Mouse (Mus musculus) left cerebral cortex, adult 2 months (tissue): ENCODE measurements at regions not wholly inside any gene's neighbourhood (a gene's known extent, or its start where the extent isn't known, plus 50 kb on each side); places are given as distances from the start of the nearest gene placed in this dataset.

ENCODE experiments used
- DNase-seq, 2 experiments: peaks; one replicate each; pipeline ENCODE4 v3.0.0; 2021 to 2022; ENCODE audit warnings: low spot score in 2 of 2, mixed read lengths in 1 of 2; ENCODE audit errors: extremely low spot score in 1 of 2
- H3K27ac ChIP-seq: fragments of 200-600 bp; 2 replicates; pipeline ENCODE4 v1.8.1; 2022
- H3K4me3 ChIP-seq: fragments of 200-600 bp; 2 replicates; pipeline ENCODE4 v1.8.1; 2022
- CTCF ChIP-seq: fragments of 200-600 bp; IDR thresholded peaks from 2 replicates; pipeline ENCODE4 v1.8.1; 2022; ENCODE audit warnings: antibody characterized with exemption, mild to moderate bottlenecking, moderate library complexity
- intact Hi-C: fragments of 180-260 bp; cut with DNase I; formaldehyde crosslinking; loops from one replicate; pipeline ENCODE4 v1.15.1; 2025

DNA sequence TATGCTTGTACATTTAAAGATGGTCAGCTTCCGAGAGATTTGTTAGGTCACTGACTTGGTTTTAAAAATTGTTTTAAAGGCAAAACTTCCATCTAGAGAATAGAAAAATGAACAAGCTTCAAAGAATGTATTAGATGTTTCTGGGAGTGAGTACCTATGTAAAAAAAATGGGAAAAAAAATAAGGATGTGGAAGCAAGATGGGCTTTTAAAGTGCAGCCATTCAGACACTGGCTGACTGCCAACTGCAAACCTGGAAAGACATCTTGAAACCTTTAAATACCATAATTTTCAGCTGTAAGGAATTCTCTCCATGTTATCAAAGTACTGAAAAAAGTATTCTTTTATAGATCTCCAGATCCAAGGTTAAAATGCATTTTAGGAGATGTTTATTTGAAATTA lies 315.7 kb downstream of the Fgf10 start:
- Histone ChIP-seq H3K27ac (no peak overlapping the region), H3K4me3 (no peak overlapping the region)
- no peak for DNase-seq
- TF ChIP-seq CTCF, result no peak
- intact Hi-C loops, result no loop called here

DNA sequence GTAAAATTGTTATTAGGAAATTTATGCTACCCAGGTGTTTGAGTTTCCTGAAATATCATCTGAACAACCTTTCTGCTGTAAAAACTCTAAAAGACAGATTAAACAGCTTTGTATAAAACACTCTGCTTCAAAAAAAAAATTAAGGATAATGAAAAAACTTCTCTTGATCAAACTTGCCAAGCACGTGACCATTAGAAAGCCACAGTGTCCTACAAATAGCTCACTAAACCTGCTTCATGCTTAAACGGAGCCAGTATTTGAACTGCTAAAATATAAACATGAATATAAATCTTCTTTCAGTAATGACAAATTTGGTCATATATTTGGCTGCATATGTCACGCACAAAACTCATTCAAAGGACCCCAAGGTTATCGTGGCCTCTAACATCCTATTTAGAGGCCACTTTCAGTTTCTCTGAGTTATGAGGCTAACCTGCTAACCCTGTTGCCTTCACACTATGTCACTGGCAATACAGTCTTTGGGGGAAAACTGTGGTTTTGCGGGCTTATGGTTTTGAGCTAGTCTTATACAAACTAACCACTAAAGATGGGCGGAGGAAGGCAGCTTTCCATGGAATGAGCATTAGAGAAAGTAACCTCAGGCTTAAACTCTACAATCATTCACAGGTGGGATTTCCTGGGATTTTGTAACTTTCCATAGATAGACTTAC lies 355.8 kb downstream of the Fgf10 start:
- no peak for TF ChIP-seq CTCF
- no peak for DNase-seq
- Histone ChIP-seq H3K27ac (no peak overlapping the region), H3K4me3 (no peak overlapping the region)
- intact Hi-C loops, result no loop called here

DNA sequence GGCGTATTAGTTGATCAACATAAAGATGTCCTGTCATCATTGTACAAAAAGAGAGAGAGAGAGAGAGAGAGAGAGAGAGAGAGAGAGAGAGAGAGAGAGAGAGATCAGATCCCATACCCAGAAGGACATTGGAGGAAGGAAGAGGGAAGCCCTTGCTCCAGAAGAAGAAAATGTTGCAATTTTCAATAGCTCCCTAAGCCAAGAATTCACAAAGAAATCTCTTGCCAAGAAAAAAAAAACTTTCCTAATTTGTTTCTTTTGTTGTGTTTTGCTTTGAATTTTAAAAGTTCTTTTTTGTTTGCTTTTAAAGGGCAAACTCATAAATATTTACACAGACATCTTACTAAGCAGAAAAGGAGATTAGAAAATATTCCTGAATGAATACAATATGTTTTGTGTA lies 370.0 kb downstream of the Fgf10 start:
- Histone ChIP-seq H3K27ac (no peak overlapping the region), H3K4me3 (no peak overlapping the region)
- intact Hi-C loops, result no loop called here
- TF ChIP-seq CTCF, result no peak
- no peak for DNase-seq

DNA sequence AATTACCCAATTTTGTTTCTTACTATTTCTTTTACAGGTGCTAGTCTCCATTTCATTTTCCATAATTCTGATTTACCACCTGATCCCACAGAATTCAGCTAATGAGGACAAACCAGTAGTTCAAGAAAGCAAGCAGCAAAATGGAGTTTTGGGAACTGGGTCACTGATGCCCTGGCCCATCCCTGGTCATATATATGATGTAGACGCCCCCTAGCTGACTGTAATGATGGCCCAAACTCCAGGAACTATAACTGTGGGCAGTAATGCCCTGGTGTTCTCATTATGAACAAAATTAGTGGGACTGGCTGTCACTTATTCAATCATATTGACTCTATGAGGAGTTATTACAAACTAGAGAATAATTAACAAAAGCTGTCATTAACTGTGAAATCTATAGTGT lies 375.5 kb downstream of the Fgf10 start:
- TF ChIP-seq CTCF, result no peak
- intact Hi-C loops, result no loop called here
- DNase-seq, result no peak
- Histone ChIP-seq H3K4me3 (no peak overlapping the region), H3K27ac (no peak overlapping the region)

DNA sequence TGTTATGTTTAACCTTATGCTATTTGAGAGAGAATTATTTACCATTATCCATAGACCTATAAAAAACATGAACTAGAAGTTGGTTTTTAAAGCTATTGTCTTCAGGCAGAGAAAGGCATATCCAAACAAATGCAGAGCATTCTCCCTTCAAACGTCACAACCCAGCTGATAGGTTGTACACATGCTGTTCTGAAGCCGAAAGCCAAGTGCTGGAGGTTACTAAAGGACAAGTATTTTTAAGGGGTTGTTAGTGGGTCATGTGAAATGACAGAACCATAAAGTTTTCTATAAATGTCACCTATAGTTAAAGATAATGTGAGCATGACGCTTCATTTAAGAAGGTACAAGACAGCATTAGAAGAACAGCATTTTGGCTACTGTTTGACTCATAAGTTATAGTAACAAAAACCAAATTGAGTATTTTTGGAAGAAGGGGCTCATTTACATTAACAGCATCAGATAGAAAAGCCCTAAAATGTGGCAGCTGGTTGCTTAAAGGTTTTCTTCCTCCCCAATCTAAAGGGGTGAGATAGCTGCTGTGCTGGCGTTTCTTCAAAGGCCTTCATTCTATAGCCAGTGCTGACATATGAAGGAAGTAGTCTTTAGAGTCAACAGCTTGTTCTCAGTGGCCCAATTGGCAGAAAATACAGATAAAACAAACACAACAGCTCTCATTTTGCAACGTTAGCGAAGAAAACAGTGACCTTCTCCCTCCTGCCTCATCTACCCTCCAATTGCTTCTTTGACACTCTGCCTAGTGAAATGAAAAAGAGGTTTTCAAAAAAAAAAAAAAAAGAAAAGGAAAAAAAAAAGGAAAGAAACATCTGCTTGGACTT lies 359.4 kb upstream of the Paip1 start:
- intact Hi-C loops, result no loop called here
- no peak for TF ChIP-seq CTCF
- H3K27ac ChIP-seq, result no peak overlapping the region
- H3K4me3 ChIP-seq, result no peak overlapping the region
- DNase-seq, result no peak

DNA sequence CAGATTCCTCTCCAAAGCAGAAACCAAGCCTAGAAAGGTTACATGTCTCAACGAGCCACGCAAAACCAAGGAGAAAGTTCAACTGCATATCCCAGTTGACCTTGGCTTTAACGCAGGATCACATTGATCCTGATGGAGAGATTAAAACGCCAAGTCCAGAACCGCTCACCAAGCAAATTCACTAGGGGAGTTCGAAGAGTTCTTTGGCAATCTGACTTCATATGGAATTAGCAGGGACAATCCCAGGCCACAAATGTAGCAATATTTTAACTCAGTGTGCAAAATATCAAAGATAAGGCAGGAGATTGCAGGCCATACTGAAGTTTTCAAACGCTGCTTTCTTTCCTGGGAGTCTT lies 358.8 kb upstream of the Paip1 start:
- no peak for DNase-seq
- H3K27ac ChIP-seq, result no peak overlapping the region
- intact Hi-C loops, result no loop called here
- no peak overlapping the region for H3K4me3 ChIP-seq
- TF ChIP-seq CTCF, result no peak

DNA sequence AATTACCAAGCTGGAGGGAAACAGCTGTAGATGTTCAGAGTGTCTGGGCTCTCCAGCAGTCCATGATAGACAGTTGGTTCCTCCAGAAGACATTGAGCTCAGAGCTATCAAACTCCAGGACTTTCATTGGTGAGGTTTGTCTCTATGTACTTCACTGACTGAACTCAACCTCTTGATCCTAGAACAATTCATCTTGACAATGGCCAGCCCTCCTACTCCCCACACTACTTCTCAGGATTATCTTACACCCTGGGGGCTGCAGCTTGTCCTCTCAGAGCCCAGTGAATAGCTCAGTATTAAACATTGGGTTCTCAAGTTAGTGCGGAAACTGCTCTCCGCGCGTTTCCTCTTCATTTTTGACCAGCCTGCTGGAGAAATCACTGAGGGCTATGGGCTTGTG lies 349.2 kb upstream of the Paip1 start:
- TF ChIP-seq CTCF, result no peak
- intact Hi-C loops, result no loop called here
- Histone ChIP-seq H3K27ac (no peak overlapping the region), H3K4me3 (no peak overlapping the region)
- no peak for DNase-seq

DNA sequence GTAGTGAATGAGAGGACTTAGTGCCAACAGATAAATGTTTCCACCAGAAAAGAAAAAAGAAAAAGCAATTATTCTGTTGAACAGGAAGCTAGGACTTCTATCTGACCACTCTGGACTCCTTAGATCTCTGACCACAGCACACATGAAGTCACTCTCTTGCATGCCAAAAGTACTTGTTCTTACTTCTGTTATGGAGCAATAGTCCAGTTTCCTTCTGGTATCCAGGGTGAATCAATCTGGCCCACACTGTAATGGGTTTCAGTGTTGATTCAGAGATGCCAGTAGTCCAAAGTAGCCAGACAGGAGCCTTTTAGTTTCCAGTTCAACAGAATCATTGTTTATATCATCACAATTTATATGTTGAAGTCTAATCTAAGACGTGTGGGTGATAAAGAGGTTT lies 346.7 kb upstream of the Paip1 start:
- TF ChIP-seq CTCF, result no peak
- no peak for DNase-seq
- intact Hi-C loops, result no loop called here
- no peak overlapping the region for H3K27ac ChIP-seq
- no peak overlapping the region for H3K4me3 ChIP-seq

DNA sequence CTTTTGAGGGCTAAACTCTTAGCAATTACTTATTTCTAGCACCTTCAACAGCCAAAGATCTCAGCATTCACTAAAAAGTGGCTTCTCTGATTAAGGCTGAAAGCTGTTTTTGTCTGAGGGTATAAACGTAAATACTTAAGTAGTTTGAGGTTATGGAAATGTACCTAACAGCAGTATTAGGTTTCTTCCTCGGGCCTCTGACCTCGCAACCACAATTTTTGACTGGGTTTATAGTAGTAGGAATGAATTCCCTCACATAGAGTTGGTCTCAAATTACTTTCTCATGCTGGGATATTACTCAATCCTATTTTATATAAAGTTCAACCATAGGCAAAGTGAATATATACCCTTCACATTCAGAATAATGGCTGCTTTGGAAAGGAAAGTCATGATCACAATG lies 310.5 kb upstream of the Paip1 start:
- no peak overlapping the region for H3K27ac ChIP-seq
- intact Hi-C loops, result no loop called here
- no peak for TF ChIP-seq CTCF

DNA sequence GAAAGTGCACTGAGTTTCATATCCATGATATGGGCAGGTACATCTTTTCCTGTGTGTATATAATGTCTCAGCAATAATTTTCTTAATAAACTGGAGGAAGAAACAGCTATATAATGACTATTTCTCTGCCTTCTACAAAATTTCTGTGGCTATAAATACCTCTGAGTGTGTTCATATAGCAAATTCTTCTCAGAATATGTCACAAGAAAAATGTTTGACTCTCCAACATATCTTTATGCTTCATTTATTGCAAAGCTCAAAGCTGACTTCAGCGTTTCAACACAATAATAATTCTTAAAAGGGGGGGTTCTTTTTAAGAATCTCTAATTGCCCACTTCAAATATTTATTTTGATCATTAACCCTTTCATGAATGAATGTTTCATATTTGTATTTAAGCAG lies 310.0 kb upstream of the Paip1 start:
- no peak for TF ChIP-seq CTCF
- Histone ChIP-seq H3K27ac (no peak overlapping the region), H3K4me3 (no peak overlapping the region)
- no peak for DNase-seq
- intact Hi-C loops, result no loop called here

More for the DNA sequence above, 310.5 kb upstream of the Paip1 start:
- no peak for DNase-seq
- H3K4me3 ChIP-seq, result no peak overlapping the region

DNA sequence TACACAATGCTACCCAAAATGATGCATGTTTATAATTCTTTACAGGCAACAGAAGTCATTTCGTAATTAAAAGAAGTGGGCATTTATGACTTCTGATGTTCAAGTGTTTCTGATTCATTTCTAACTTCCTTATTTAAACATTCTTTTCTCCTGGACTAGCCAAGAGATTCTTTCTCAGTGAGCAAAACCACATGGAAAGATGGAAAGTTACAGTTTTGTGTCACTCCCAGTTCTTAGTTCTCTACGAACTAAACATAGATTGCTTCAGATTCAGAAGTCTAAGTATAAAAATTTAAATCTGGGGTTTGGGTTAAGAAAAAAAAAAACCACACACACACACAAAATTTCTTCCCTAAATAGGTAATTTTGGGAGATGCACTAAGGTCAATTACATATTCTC lies 288.0 kb upstream of the Paip1 start:
- TF ChIP-seq CTCF, result no peak
- intact Hi-C loops, result no loop called here
- no peak overlapping the region for H3K27ac ChIP-seq
- no peak overlapping the region for H3K4me3 ChIP-seq
- no peak for DNase-seq

DNA sequence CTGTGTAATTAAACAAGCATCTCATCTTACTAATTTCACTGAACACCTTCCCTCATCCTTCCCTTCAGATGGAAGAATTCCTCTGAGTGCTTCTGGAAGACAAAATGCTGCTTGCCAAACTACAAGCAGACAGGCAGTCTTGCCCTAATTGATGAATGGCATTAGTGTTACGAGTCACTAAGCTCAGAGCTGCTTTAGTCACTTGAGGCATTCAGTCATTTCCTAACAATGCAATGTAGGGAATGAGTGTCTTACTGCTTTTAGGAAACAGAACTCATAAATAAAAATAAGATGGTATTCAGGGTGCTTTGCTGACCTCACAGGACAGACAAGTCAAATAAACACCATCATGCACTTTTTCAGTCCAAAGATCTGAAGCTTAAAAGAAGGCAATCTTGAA lies 285.1 kb upstream of the Paip1 start:
- intact Hi-C loops, result no loop called here
- no peak overlapping the region for H3K27ac ChIP-seq
- no peak for DNase-seq
- TF ChIP-seq CTCF, result no peak
- no peak overlapping the region for H3K4me3 ChIP-seq

DNA sequence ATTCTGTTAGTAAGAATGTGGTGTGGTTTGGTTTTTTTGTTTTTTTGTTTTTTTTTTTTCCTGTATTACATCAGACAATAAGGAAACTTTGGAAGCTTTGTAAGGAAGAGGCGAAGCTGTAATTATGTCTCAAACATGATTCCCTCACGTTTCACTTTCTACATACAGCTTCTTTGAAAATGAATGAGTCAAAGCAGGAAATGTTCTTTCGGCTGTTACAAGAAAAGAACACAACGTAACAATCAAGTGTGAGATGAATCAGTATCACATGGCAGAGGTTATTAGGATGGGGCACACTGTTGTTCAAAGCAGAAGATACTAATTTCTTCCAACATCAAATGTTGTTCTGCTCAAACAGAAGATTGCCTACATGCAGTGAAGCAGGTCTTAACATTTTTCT lies 282.7 kb upstream of the Paip1 start:
- Histone ChIP-seq H3K27ac (no peak overlapping the region), H3K4me3 (no peak overlapping the region)
- DNase-seq, result no peak
- TF ChIP-seq CTCF, result no peak
- intact Hi-C loops, result no loop called here
